In genomic region chr7:66955978-66956377, GRCm38 (mm10) we compare ENCODE assay signal across 8 mouse cellular contexts.
DNase-seq lines count a peak whose midpoint lies in the region; ATAC-seq and TF ChIP-seq lines count a peak whose summit lies in the region.

No protein-coding gene starts in this region.

- no peaks in the 10 kb centered on the region for H3K9me3 ChIP-seq in heart, embryonic 10.5 days
- no peaks in the 10 kb centered on the region for H3K9me3 ChIP-seq in stomach, embryonic 14.5 days (ENCODE audit: control insufficient read depth, low read depth, low read length)

- no peaks in the 10 kb centered on the region for H3K27me3 ChIP-seq in heart, embryonic 10.5 days (ENCODE audit: insufficient read depth, poor library complexity, severe bottlenecking)
- no peaks in the 10 kb centered on the region for H3K27me3 ChIP-seq in stomach, embryonic 14.5 days (ENCODE audit: control insufficient read depth, insufficient read depth, low read length)

- ATAC-seq in stomach, embryonic 14.5 days (ENCODE audit: insufficient number of reproducible peaks, insufficient read depth, low FRiP score, low read depth) = no peak
- no peak for ATAC-seq in megakaryocyte, adult 5-6 weeks (ENCODE audit: poor library complexity, severe bottlenecking)

- no peak for TF ChIP-seq CTCF in brain, embryonic 14.5 days (IDR thresholded peaks at IDR 0.05; ENCODE audit: borderline replicate concordance, extremely low read depth, insufficient read depth, insufficient read length)

- no peak overlapping the region for H3K4me2 ChIP-seq in stomach, embryonic 14.5 days (replicated peaks; ENCODE audit: low read depth, low read length)

- H3K36me3 ChIP-seq in heart, embryonic 10.5 days = no peaks in the 10 kb centered on the region
- H3K36me3 ChIP-seq in stomach, embryonic 14.5 days (ENCODE audit: control insufficient read depth, insufficient read depth, low read length) = no peaks in the 10 kb centered on the region

- H3K9ac ChIP-seq in stomach, embryonic 14.5 days (replicated peaks; ENCODE audit: low read depth, low read length) = no peak overlapping the region

- no peak for TF ChIP-seq POLR2A in brain, embryonic 14.5 days (IDR thresholded peaks at IDR 0.05; ENCODE audit: borderline replicate concordance, extremely low read depth, insufficient read depth, insufficient read length, poor library complexity, severe bottlenecking)

- H3K27ac ChIP-seq in heart, embryonic 10.5 days = peak overlapping the region; percentile 82
- H3K27ac ChIP-seq in stomach, embryonic 14.5 days (ENCODE audit: low read length) = peak overlapping the region; percentile 72

- WGBS in heart, embryonic 10.5 days = 41% methylated on average over 2 of the region's 2 CpGs
- 40% methylated on average over 2 of the region's 2 CpGs for WGBS in stomach, embryonic 14.5 days

- H3K4me3 ChIP-seq in heart, embryonic 10.5 days = no peak overlapping the region
- no peak overlapping the region for H3K4me3 ChIP-seq in stomach, embryonic 14.5 days (ENCODE audit: low read depth, low read length)

- H3K4me1 ChIP-seq in heart, embryonic 10.5 days = peaks cover 46% of the 10 kb centered on the region
- peaks cover 19% of the 10 kb centered on the region for H3K4me1 ChIP-seq in stomach, embryonic 14.5 days (ENCODE audit: control insufficient read depth, insufficient read depth, low read length)

- DNase-seq in kidney, adult 9 months = peak; percentile 20
- DNase-seq in kidney, adult 8-10 months = no peak
- peak; percentile 62 for DNase-seq in brain, embryonic 14.5 days (ENCODE audit: low read depth)
- peak; percentile 89 for DNase-seq in heart, embryonic 10.5 days (ENCODE audit: low spot score)
- DNase-seq in kidney, postnatal 14 days = peak; percentile 72
- no peak for DNase-seq in thymus, postnatal 25 days

Comparison
In these comparisons a context has a peak if more than half of its experiments do, and no peak if none do; other contexts are left out.
1. DNase-seq: peak in kidney, adult 9 months (single experiment), brain, embryonic 14.5 days (single experiment), heart, embryonic 10.5 days (single experiment) and kidney, postnatal 14 days (single experiment); none in kidney, adult 8-10 months (0 of 2) and thymus, postnatal 25 days (single experiment).